Comparison of ENCODE assay signal across 15 mouse cellular contexts in the genomic region with DNA sequence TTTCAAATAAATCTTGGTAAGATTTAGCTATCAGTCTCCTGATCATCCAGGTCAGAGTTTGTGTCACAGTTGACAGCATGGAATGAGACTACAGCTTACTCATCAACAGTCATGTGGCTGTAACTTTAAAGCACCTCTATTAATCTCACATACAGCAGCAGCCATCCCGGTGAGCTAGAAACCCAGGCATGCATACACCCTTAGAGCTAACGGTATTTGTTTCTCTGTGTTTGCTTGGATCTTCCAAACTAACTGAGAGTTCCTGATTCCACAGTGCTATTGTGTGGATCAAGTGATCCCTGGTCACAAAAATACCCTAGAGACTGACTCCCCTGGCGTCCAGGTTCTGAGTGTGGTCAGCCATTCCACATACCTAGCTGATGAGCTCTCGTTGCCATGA. TPM values are rescaled to one million over a fixed set of nuclear protein-coding genes. Genes with fewer than 3 reads are reported as not detected.
DNase-seq lines count a peak whose midpoint lies in the region; ATAC-seq lines count a peak whose summit lies in the region.
"Had no signal": no experiment of that assay in that cellular context is flagged by ENCODE, and none has a peak within 500 bp of the region (broad histone marks: within the 10 kb centered on the region; RNA-seq: fewer than 3 reads in every experiment).

No protein-coding gene starts in this region.

- H3K4me3 ChIP-seq in neural tube, embryonic 11.5 days (ENCODE audit: low read depth, low read length), result no peak overlapping the region
- H3K4me3 ChIP-seq in forebrain, embryonic 15.5 days, result no peak overlapping the region
- peak overlapping the region; percentile 58 for H3K4me3 ChIP-seq in midbrain, embryonic 10.5 days
- no peak overlapping the region for H3K4me3 ChIP-seq in neural tube, embryonic 14.5 days (ENCODE audit: low read depth, low read length)
- H3K4me3 ChIP-seq: erythroblast, embryonic 14.5 days had no signal

- no peaks in the 10 kb centered on the region for H3K36me3 ChIP-seq in neural tube, embryonic 11.5 days (ENCODE audit: control insufficient read depth, insufficient read depth, low read length)
- H3K36me3 ChIP-seq in forebrain, embryonic 15.5 days, result no peaks in the 10 kb centered on the region
- no peaks in the 10 kb centered on the region for H3K36me3 ChIP-seq in midbrain, embryonic 10.5 days
- no peaks in the 10 kb centered on the region for H3K36me3 ChIP-seq in neural tube, embryonic 14.5 days (ENCODE audit: control insufficient read depth, insufficient read depth, low read length)
- H3K36me3 ChIP-seq: heart, embryonic 15.5 days; intestine, embryonic 15.5 days; limb, embryonic 15.5 days had no signal

- 24% methylated on average over 4 of the region's 4 CpGs for WGBS in neural tube, embryonic 11.5 days
- 18% methylated on average over 4 of the region's 4 CpGs for WGBS in forebrain, embryonic 15.5 days
- 25% methylated on average over 4 of the region's 4 CpGs for WGBS in midbrain, embryonic 10.5 days
- 11% methylated on average over 4 of the region's 4 CpGs for WGBS in neural tube, embryonic 14.5 days

- no peak overlapping the region for H3K9ac ChIP-seq in neural tube, embryonic 11.5 days (ENCODE audit: low read length)
- no peak overlapping the region for H3K9ac ChIP-seq in forebrain, embryonic 15.5 days (replicated peaks)
- H3K9ac ChIP-seq in neural tube, embryonic 14.5 days (replicated peaks; ENCODE audit: low read depth, low read length), result no peak overlapping the region
- H3K9ac ChIP-seq: heart, embryonic 15.5 days; intestine, embryonic 15.5 days; limb, embryonic 15.5 days had no signal

- H3K4me1 ChIP-seq in neural tube, embryonic 11.5 days (ENCODE audit: control insufficient read depth, insufficient read depth, low read length), result no peaks in the 10 kb centered on the region
- peaks cover 13% of the 10 kb centered on the region for H3K4me1 ChIP-seq in forebrain, embryonic 15.5 days
- peaks cover 25% of the 10 kb centered on the region for H3K4me1 ChIP-seq in midbrain, embryonic 10.5 days
- H3K4me1 ChIP-seq in neural tube, embryonic 14.5 days (ENCODE audit: control insufficient read depth, insufficient read depth, low read length), result peaks cover 3% of the 10 kb centered on the region; the same call in 1 of the 2 replicates
- H3K4me1 ChIP-seq: intestine, embryonic 15.5 days had no signal

- peak overlapping the region; percentile 73; the same call in 1 of the 2 replicates for H3K4me2 ChIP-seq in neural tube, embryonic 11.5 days (ENCODE audit: low read depth)
- peak overlapping the region; percentile 70 for H3K4me2 ChIP-seq in forebrain, embryonic 15.5 days (replicated peaks)
- H3K4me2 ChIP-seq in neural tube, embryonic 14.5 days (ENCODE audit: low read depth, low read length), result peak overlapping the region; percentile 72

- no peaks in the 10 kb centered on the region for H3K27me3 ChIP-seq in neural tube, embryonic 11.5 days (ENCODE audit: control insufficient read depth, insufficient read depth, low read length)
- no peaks in the 10 kb centered on the region for H3K27me3 ChIP-seq in forebrain, embryonic 15.5 days
- H3K27me3 ChIP-seq in midbrain, embryonic 10.5 days (ENCODE audit: low read depth, poor library complexity, severe bottlenecking), result no peaks in the 10 kb centered on the region
- H3K27me3 ChIP-seq in neural tube, embryonic 14.5 days (ENCODE audit: control insufficient read depth, insufficient read depth, low read length), result no peaks in the 10 kb centered on the region
- H3K27me3 ChIP-seq: heart, embryonic 15.5 days; limb, embryonic 15.5 days had no signal

- H3K9me3 ChIP-seq in neural tube, embryonic 11.5 days (ENCODE audit: control insufficient read depth, low read length), result no peaks in the 10 kb centered on the region
- H3K9me3 ChIP-seq in forebrain, embryonic 15.5 days, result no peaks in the 10 kb centered on the region
- H3K9me3 ChIP-seq in midbrain, embryonic 10.5 days (replicated peaks), result no peaks in the 10 kb centered on the region
- no peaks in the 10 kb centered on the region for H3K9me3 ChIP-seq in neural tube, embryonic 14.5 days (ENCODE audit: control insufficient read depth, low read length)
- H3K9me3 ChIP-seq: heart, embryonic 15.5 days; intestine, embryonic 15.5 days; limb, embryonic 15.5 days had no signal

- H3K27ac ChIP-seq in neural tube, embryonic 11.5 days (ENCODE audit: low read depth, low read length), result no peak overlapping the region
- H3K27ac ChIP-seq in forebrain, embryonic 15.5 days (replicated peaks), result no peak overlapping the region
- H3K27ac ChIP-seq in midbrain, embryonic 10.5 days (replicated peaks), result peak overlapping the region; percentile 90; the same call in 1 of the 2 replicates
- no peak overlapping the region for H3K27ac ChIP-seq in neural tube, embryonic 14.5 days (ENCODE audit: low read depth, low read length)
- H3K27ac ChIP-seq: heart, embryonic 15.5 days; intestine, embryonic 15.5 days; limb, embryonic 15.5 days had no signal

- DNase-seq in neural tube, embryonic 11.5 days (ENCODE audit: low spot score), result no peak
- DNase-seq in neural tube, embryonic 10.5 days (ENCODE audit: extremely low spot score, low spot score), result no peak
- DNase-seq in midbrain, embryonic 10.5 days (ENCODE audit: low spot score), result no peak
- DNase-seq in frontal cortex, adult 2 months (ENCODE audit: extremely low spot score in 1 of 2, low spot score in 1 of 2), result no peak
- no peak for DNase-seq in kidney, adult 9 months
- DNase-seq in layer of hippocampus, postnatal 25 days (ENCODE audit: extremely low spot score in 1 of 2, low spot score in 1 of 2), result no peak
- DNase-seq: adrenal gland, adult 2 months; gastrocnemius, postnatal 14 days; kidney, postnatal 4 days had no signal

- ATAC-seq in neural tube, embryonic 11.5 days (ENCODE audit: insufficient read depth, low FRiP score, low TSS enrichment), result 0 out of 2 replicates have a peak, but pooled peaks have one; percentile 6
- ATAC-seq in forebrain, embryonic 15.5 days (replicated peaks), result no peak
- no peak for ATAC-seq in neural tube, embryonic 14.5 days (ENCODE audit: low read depth)

RNA-seq across cellular contexts. Expression of gene Car3, which starts 1.5 kb away (rescaled TPM):
- polyA plus RNA-seq in neural tube, embryonic 11.5 days (2014; fragmentation: Nextera tagmentation; extraction: Ambion mirVana), result 22.3 and 29.1 TPM in 2 replicates
- polyA plus RNA-seq in forebrain, embryonic 15.5 days (2015; fragmentation: Nextera tagmentation; extraction: Ambion mirVana), result 1.1 and 2.1 TPM in 2 replicates
- 5.5 and 6.1 TPM in 2 replicates for polyA plus RNA-seq in midbrain, embryonic 10.5 days (2016; fragmentation: Nextera tagmentation; extraction: Ambion mirVana)
- polyA plus RNA-seq in neural tube, embryonic 14.5 days (2014; fragmentation: Nextera tagmentation; extraction: Ambion mirVana), result 1.7 and 8.9 TPM in 2 replicates
- 2.0 and 3.3 TPM in 2 replicates for polyA plus RNA-seq in frontal cortex, adult 2 months (2012; rRNA removed)
- total RNA-seq in layer of hippocampus, postnatal 25 days (2021), result under 1 TPM in 1 of 2 experiments, not detected in 1; 0.32 TPM

RNA-seq across cellular contexts. Expression of gene Car2, which starts 24.3 kb away (rescaled TPM):
- 85.3 and 85.6 TPM in 2 replicates for polyA plus RNA-seq in neural tube, embryonic 11.5 days (2014; fragmentation: Nextera tagmentation; extraction: Ambion mirVana)
- 21.7 and 22.7 TPM in 2 replicates for polyA plus RNA-seq in forebrain, embryonic 15.5 days (2015; fragmentation: Nextera tagmentation; extraction: Ambion mirVana)
- 86.4 and 89.7 TPM in 2 replicates for polyA plus RNA-seq in midbrain, embryonic 10.5 days (2016; fragmentation: Nextera tagmentation; extraction: Ambion mirVana)
- 19.1 and 24.7 TPM in 2 replicates for polyA plus RNA-seq in neural tube, embryonic 14.5 days (2014; fragmentation: Nextera tagmentation; extraction: Ambion mirVana)
- polyA plus RNA-seq in frontal cortex, adult 2 months (2012; rRNA removed), result 372 and 405 TPM in 2 replicates
- total RNA-seq in layer of hippocampus, postnatal 25 days (2021), result 100 to 1,000 TPM; 115 to 135 TPM

RNA-seq across cellular contexts. Expression of gene Car1, which starts 53.6 kb away (rescaled TPM):
- polyA plus RNA-seq in neural tube, embryonic 11.5 days (2014; fragmentation: Nextera tagmentation; extraction: Ambion mirVana), result 0.20 TPM in 2 replicates
- not detected in 2 replicates for polyA plus RNA-seq in forebrain, embryonic 15.5 days (2015; fragmentation: Nextera tagmentation; extraction: Ambion mirVana)
- 0.15 TPM in 1 of 2 replicates, not detected in the other for polyA plus RNA-seq in midbrain, embryonic 10.5 days (2016; fragmentation: Nextera tagmentation; extraction: Ambion mirVana)
- polyA plus RNA-seq in neural tube, embryonic 14.5 days (2014; fragmentation: Nextera tagmentation; extraction: Ambion mirVana), result 0.30 TPM in 1 of 2 replicates, not detected in the other
- 0.11 TPM in 1 of 2 replicates, not detected in the other for polyA plus RNA-seq in frontal cortex, adult 2 months (2012; rRNA removed)
- total RNA-seq in layer of hippocampus, postnatal 25 days (2021), result not detected
- total RNA-seq: gastrocnemius, postnatal 14 days had no signal
